Mouse (Mus musculus): ENCODE measurements around the gene Nemp1. TPM values are rescaled to one million over a fixed set of nuclear protein-coding genes. Genes with fewer than 3 reads are reported as not detected.

Nemp1 gene
- polyA plus RNA-seq, 1 experiment from 2014 or later: 10.1 TPM

- Histone ChIP-seq H3K27ac (replicated peaks) (no peak overlapping the region), H3K4me3 (replicated peaks) (no peak overlapping the region), H3K4me1 (peaks cover 14% of the 10 kb centered on the region), H3K36me3 (peaks cover 50% of the 10 kb centered on the region), H3K9me3 (replicated peaks) (no peaks in the 10 kb centered on the region), H3K27me3 (no peaks in the 10 kb centered on the region), H3K4me2 (replicated peaks) (no peak overlapping the region), H3K9ac (no peak overlapping the region)
- no peak for ATAC-seq (ENCODE audit: insufficient number of reproducible peaks, low FRiP score, low TSS enrichment, low read depth)
- WGBS: 71% methylated on average over 8 of the region's 8 CpGs
Observed at GRCm38 (mm10) chr10:127747254-127747653, 80.6 kb downstream of the Nemp1 start.

- Histone ChIP-seq H3K4me2 (replicated peaks) (0 out of 2 replicates have a peak overlapping the region, but pooled peaks have one; percentile 26), H3K27me3 (no peaks in the 10 kb centered on the region), H3K27ac (replicated peaks) (no peak overlapping the region), H3K36me3 (peaks cover 33% of the 10 kb centered on the region), H3K9me3 (replicated peaks) (no peaks in the 10 kb centered on the region), H3K4me3 (replicated peaks) (no peak overlapping the region), H3K9ac (no peak overlapping the region), H3K4me1 (peaks cover 14% of the 10 kb centered on the region)
- ATAC-seq (ENCODE audit: insufficient number of reproducible peaks, low FRiP score, low TSS enrichment, low read depth): no peak
- WGBS: 18% methylated on average over 7 of the region's 8 CpGs
Observed at GRCm38 (mm10) chr10:127748847-127749612, 82.3 kb downstream of the Nemp1 start.

- Histone ChIP-seq H3K4me3 (replicated peaks) (peak overlapping the region; percentile 7; the same call in 1 of the 2 replicates), H3K27me3 (no peaks in the 10 kb centered on the region), H3K4me2 (replicated peaks) (peak overlapping the region; percentile 26), H3K36me3 (peaks cover 22% of the 10 kb centered on the region), H3K9me3 (replicated peaks) (no peaks in the 10 kb centered on the region), H3K27ac (replicated peaks) (no peak overlapping the region), H3K9ac (no peak overlapping the region), H3K4me1 (peaks cover 9% of the 10 kb centered on the region)
- no peak for ATAC-seq (ENCODE audit: insufficient number of reproducible peaks, low FRiP score, low TSS enrichment, low read depth)
- WGBS: 56% methylated on average over 24 of the region's 24 CpGs
Observed at GRCm38 (mm10) chr10:127750136-127750777, 83.6 kb downstream of the Nemp1 start.

Other genes with a start within 250 kb of the Nemp1 start
- gene Stac3, start 165.2 kb upstream of the Nemp1 start, polyA plus RNA-seq (2015; fragmentation: Nextera tagmentation; extraction: Ambion mirVana): 22.7 and 26.0 TPM in 2 replicates
- gene Ndufa4l2, start 151.9 kb upstream of the Nemp1 start, polyA plus RNA-seq (2015; fragmentation: Nextera tagmentation; extraction: Ambion mirVana): 272 and 311 TPM in 2 replicates
- gene Shmt2, start 144.5 kb upstream of the Nemp1 start, polyA plus RNA-seq (2015; fragmentation: Nextera tagmentation; extraction: Ambion mirVana): 106 and 116 TPM in 2 replicates
- gene Nxph4, start 132.3 kb upstream of the Nemp1 start, polyA plus RNA-seq (2015; fragmentation: Nextera tagmentation; extraction: Ambion mirVana): 8.0 and 9.2 TPM in 2 replicates
- 161 and 163 TPM in 2 replicates for gene Lrp1, start 45.8 kb upstream of the Nemp1 start, polyA plus RNA-seq (2015; fragmentation: Nextera tagmentation; extraction: Ambion mirVana)
- gene Stat6, start 23.9 kb upstream of the Nemp1 start, polyA plus RNA-seq (2015; fragmentation: Nextera tagmentation; extraction: Ambion mirVana): 35.3 and 36.2 TPM in 2 replicates
- 30.8 and 33.2 TPM in 2 replicates for gene Nab2, start 1.7 kb downstream of the Nemp1 start, polyA plus RNA-seq (2015; fragmentation: Nextera tagmentation; extraction: Ambion mirVana)
- 0.49 and 0.57 TPM in 2 replicates for gene Myo1a, start 38.3 kb downstream of the Nemp1 start, polyA plus RNA-seq (2015; fragmentation: Nextera tagmentation; extraction: Ambion mirVana)
- gene Tac2, start 57.6 kb downstream of the Nemp1 start, polyA plus RNA-seq (2015; fragmentation: Nextera tagmentation; extraction: Ambion mirVana): 0.25 TPM in 1 of 2 replicates, not detected in the other
- gene Zbtb39, start 72.6 kb downstream of the Nemp1 start, polyA plus RNA-seq (2015; fragmentation: Nextera tagmentation; extraction: Ambion mirVana): 3.1 and 3.2 TPM in 2 replicates
- 1.5 and 2.0 TPM in 2 replicates for gene Gpr182, start 84.8 kb downstream of the Nemp1 start, polyA plus RNA-seq (2015; fragmentation: Nextera tagmentation; extraction: Ambion mirVana)
- gene Rdh1, start 92.8 kb downstream of the Nemp1 start, polyA plus RNA-seq (2015; fragmentation: Nextera tagmentation; extraction: Ambion mirVana): 0.36 and 0.38 TPM in 2 replicates
- gene Rdh16f1, start 92.9 kb downstream of the Nemp1 start, polyA plus RNA-seq (2015; fragmentation: Nextera tagmentation; extraction: Ambion mirVana): 1.9 and 2.1 TPM in 2 replicates
- gene Rdh9, start 109.5 kb downstream of the Nemp1 start, polyA plus RNA-seq (2015; fragmentation: Nextera tagmentation; extraction: Ambion mirVana): not detected in 2 replicates
- gene Rdh16, start 134.3 kb downstream of the Nemp1 start, polyA plus RNA-seq (2015; fragmentation: Nextera tagmentation; extraction: Ambion mirVana): 0.11 TPM in 1 of 2 replicates, not detected in the other
- not detected in 2 replicates for gene Rdh19, start 183.0 kb downstream of the Nemp1 start, polyA plus RNA-seq (2015; fragmentation: Nextera tagmentation; extraction: Ambion mirVana)
- gene Rdh16f2, start 199.6 kb downstream of the Nemp1 start, polyA plus RNA-seq (2015; fragmentation: Nextera tagmentation; extraction: Ambion mirVana): not detected in 2 replicates
- gene Rdh7, start 221.9 kb downstream of the Nemp1 start, polyA plus RNA-seq (2015; fragmentation: Nextera tagmentation; extraction: Ambion mirVana): not detected in 2 replicates
- 5.5 and 6.7 TPM in 2 replicates for gene Sdr9c7, start 231.6 kb downstream of the Nemp1 start, polyA plus RNA-seq (2015; fragmentation: Nextera tagmentation; extraction: Ambion mirVana)